Mouse (Mus musculus) layer of hippocampus, postnatal 25 days (tissue): Measurements from ENCODE around the gene Ptpn11. TPM values are rescaled to one million over a fixed set of nuclear protein-coding genes. Genes with fewer than 3 reads are reported as not detected.

Source experiments
- DNase-seq, 2 experiments: peaks; one replicate each; pipeline ENCODE4 v3.0.0; 2022; ENCODE audit warnings: mixed read lengths in 2 of 2, low spot score in 1 of 2; ENCODE audit errors: extremely low spot score in 1 of 2
- total RNA-seq, 2 experiments: library from RNA; stranded (reverse); gene quantifications; 2 replicates each; pipeline ENCODE4 v1.2.3; 2021

Gene Ptpn11
- total RNA-seq, 2 experiments from 2014 or later: 88.7 to 98.6 TPM

DNA sequence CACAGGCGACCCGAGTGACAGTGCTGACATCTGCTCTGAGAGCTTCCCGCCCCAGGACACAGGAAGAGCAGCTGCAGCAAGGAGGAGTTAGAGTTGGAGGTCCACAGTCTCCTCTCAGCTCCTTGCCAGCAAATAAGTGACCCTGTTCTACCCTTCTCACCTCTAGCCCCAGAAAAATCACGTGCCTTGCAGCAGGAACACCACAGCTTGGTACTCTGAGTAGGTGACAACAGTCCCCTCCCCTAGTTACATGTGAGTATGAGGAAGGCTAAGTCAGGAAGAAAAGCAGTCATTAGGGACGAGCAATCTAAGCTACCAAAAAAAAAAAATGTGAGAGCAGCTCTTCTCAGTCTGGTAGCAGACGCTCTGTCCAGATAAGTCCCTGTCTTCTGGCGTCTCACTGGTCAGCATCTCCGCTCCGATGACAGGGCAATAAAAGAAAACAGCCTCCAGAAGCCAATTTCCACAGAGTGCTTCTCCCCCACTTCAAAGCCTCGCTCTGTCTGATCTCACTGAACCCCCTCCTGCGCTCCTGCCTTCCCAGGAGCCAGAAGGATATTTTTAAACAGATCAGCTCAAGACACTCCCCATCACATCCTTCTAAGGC is 6.1 kb downstream of the Ptpn11 start:
- DNase-seq: no peak

- no peak for DNase-seq
Measured at GRCm38 (mm10) chr5:121184375-121184774, 6.8 kb downstream of the Ptpn11 start.

DNA sequence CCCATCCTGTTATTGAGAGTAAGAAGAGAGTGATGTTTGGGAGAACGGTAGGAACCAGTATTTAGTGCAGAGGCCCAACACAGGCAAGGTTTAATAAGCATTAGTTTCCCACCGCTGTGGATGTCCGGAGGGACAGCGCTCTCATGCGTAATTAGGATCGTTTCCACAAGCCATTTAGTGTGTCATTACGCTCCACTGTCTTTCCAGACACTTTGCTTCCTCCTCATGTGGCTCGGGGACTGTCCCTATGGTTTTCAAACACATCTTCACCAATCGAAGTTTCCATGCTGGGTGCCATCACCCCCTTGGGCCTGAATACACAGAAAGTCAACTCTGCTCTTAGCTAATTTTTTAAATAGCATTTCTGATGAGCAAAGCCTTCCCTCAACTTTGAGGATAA is 7.9 kb downstream of the Ptpn11 start:
- DNase-seq: no peak

- no peak for DNase-seq
Measured at GRCm38 (mm10) chr5:121179077-121179857, 11.9 kb downstream of the Ptpn11 start.

DNA sequence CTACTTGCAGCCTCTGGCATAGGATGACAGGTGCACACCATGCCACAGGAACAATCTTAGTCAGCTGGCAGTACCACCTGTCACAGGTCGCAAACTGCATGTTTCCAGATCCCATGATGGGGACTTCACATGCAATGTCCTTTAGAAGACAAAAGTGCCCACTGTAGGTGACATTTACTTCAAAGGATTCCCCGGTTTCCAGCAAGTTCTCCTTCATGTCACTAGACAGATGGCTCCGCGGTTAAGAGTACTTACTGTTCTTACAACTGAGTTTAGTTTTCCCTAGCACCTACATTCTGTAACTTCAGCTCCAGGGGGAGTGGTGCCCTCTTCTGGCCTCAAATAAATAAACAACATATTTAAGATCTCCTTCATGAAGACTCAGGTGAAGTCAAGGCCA is 18.4 kb downstream of the Ptpn11 start:
- no peak for DNase-seq

GRCm38 (mm10) chr5:121169588-121169987 is 21.6 kb downstream of the Ptpn11 start:
- DNase-seq: no peak

DNA sequence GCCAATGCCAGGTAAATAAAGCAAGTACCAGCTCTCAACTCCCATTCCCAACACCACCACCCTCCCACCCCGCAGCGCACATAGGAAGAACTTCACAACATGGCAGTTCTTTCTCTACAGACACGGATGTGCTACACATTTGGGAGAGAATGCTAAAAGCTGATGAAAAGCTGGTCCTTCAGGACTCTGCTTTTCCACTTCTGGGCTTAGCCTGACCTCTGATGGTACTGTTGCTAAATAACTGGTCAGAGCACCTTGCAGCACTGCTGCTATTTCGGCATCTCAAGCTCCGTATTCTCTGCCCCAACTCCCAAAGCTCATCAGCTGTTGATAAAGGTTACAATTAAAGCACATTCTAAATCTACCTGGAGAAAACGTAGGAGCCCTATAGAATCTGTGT is 24.3 kb downstream of the Ptpn11 start:
- DNase-seq: no peak

DNA sequence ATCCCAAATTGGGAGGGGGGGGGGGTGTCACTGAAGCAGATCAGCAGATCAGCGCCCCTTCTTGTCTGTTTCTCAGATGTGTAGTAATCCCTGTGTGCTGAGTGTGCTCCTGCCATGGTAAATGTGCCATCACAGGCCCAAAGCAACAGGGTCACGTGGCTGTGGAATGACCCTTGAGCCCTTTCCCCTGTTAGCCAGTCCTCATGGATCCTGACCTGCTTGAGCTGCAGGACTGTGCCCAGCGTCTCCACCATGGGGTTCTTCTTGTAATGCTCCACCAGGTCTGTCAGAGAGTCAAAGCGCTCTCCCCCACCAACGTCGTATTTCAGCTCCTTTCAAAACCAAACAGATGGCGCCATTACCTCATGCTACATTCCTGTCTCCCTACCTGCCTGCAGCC is 28.3 kb downstream of the Ptpn11 start:
- no peak for DNase-seq

DNA sequence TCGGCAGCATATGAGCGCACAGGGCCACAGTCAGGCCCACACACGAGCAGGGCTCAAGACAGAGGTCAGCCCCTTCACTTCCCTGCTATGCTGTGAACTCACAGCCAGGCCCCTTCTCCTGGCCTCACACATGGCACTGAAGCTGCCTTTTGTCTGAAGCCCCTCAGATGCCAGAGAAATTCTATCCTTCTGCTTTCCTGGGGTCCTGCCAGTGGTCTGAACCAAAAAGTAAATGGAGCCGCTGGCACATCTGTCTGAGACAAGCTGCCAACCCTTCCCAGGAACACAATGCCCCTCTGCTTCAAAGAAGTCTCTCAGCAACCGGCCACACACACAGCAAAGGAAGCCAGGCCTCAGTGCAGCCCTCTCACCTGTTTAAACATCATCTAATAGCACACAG is 28.9 kb downstream of the Ptpn11 start:
- no peak for DNase-seq

DNA sequence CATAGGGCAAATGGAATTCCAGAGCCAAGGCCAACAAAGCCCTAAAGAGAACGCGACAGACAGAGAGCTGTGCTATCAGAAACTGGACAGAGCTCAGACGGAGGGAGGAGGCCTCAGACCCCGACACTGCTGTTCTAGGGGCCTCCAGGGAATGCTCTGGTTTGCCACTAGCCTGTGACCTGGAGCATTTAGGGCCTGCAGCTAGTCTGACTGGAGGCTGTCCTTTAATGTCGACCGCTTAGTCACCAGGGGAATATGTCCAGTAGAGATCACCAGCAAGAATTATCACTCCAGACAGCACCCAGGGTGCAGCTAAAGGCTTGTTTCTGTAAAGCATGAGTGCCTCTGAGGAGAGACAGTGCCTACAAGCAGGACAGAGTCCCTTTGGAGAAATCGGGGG is 32.2 kb downstream of the Ptpn11 start:
- no peak for DNase-seq

DNA sequence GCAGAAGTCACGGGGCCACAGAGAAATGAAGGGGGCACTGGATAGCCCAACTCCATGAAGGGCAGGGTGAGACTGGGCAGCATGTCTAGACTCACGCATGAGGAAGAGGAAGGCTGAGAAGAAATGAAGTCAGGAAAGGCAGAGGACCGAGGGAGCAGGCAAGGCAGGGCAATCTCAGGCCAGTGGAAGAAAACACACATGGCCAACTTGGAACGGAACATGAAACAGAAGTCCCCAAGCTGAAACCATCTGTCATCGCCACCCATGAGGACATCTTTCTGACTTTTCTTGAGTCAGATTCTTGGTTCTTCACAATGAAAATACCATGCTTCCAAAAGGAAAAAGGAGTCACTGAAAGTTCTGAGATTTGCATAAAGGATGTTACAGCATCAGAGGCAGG is 33.7 kb downstream of the Ptpn11 start:
- DNase-seq: no peak

DNA sequence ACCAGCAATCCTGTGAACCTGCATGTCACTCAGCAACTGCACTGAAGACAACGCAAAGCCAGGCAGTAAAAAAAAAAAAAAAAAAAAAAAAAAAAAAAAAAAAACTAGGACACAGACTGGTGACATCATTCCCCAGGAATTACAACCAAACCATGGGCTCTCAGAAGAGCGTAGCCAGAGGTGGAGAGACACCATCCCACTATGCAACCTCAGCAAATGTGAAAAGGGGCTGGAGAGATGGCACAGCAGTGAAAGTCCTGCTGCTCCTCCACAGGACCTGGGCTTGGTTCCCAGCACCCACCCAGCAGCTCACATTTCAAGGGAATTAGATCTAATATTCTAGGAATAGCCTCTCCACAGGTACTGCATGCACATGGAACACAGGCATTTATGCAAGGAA is 34.2 kb downstream of the Ptpn11 start:
- DNase-seq: no peak

DNA sequence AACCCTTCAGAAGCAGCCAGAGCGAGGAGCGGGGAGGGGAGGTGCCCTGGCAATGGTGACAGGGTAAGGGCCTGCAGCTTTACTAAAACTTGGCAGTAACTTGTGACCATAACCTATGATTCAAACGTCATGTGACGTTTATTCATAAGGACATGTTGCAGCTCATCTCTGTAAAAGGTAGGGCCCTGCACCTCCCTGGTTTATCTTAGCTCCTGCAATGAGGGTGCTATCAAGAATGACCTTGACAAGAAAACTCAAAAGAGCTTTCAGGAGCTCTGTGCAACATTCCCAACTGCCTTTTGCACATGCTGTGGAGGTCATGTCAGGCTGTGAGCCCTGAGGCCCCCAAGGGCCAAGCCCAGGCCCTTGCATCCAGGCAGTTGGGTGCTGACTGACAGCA is 35.1 kb downstream of the Ptpn11 start:
- no peak for DNase-seq

- no peak for DNase-seq
Measured at GRCm38 (mm10) chr5:121150684-121151083, 40.5 kb downstream of the Ptpn11 start.

DNA sequence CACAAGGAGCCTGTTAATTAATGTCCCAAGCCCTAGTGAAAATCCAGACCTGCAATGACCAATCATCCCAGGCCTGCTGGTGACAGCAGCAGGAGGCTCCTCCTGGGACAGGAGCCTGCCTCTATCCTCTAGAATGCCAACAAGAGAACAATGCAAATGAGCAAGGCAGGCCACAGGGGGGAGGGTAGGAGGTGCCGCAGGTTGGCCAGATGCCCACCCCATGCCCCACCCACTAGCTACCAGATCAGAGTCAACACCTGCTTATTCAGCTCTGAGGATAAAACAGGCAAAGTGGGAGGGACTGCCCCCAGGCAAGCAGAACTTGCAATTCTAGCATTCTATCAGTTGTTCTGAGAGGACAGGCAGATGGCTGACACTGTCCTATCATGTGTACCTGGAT is 42.0 kb downstream of the Ptpn11 start:
- DNase-seq: no peak

GRCm38 (mm10) chr5:121146275-121146674 is 44.9 kb downstream of the Ptpn11 start:
- DNase-seq: no peak

GRCm38 (mm10) chr5:121145609-121146008 is 45.6 kb downstream of the Ptpn11 start:
- DNase-seq: no peak

GRCm38 (mm10) chr5:121144441-121145238 is 46.6 kb downstream of the Ptpn11 start:
- DNase-seq: no peak

GRCm38 (mm10) chr5:121142431-121143119 is 48.6 kb downstream of the Ptpn11 start:
- no peak for DNase-seq

- DNase-seq: no peak
Measured at GRCm38 (mm10) chr5:121140276-121140675, 50.9 kb downstream of the Ptpn11 start.

GRCm38 (mm10) chr5:121137125-121137524 is 54.1 kb downstream of the Ptpn11 start:
- no peak for DNase-seq
